Mouse (Mus musculus) cerebellum, adult 2 months (tissue): ENCODE measurements around the gene Zdhhc12. TPM values are rescaled to one million over a fixed set of nuclear protein-coding genes. Genes with fewer than 3 reads are reported as not detected.

Experiments used
- DNase-seq, 2 experiments: peaks; one replicate each; pipeline ENCODE4 v3.0.0; 2021
- H3K27ac ChIP-seq: fragments of 200-500 bp; 2 replicates; pipeline ENCODE4 v1.5.1; 2012; ENCODE audit warnings: low read length, control low read depth, inconsistent platforms; ENCODE audit not compliant: insufficient read depth
- H3K27me3 ChIP-seq: fragments of 200-500 bp; 2 replicates; pipeline ENCODE4 v1.6.1; 2012; ENCODE audit warnings: inconsistent platforms, mild to moderate bottlenecking, low read length, moderate library complexity; ENCODE audit not compliant: control insufficient read depth, insufficient read depth
- H3K4me1 ChIP-seq: fragments of 200-500 bp; 2 replicates; pipeline ENCODE4 v1.6.1; 2011; ENCODE audit warnings: low read length; ENCODE audit not compliant: control insufficient read depth, insufficient read depth
- H3K4me3 ChIP-seq: fragments of 200-500 bp; replicated peaks from 2 replicates; pipeline ENCODE3; 2011; ENCODE audit warnings: mild to moderate bottlenecking, low read depth, low read length, control low read depth; ENCODE audit not compliant: insufficient read depth
- CTCF ChIP-seq: fragments of 200-500 bp; IDR thresholded peaks from 2 replicates; pipeline ENCODE4 v1.5.1; 2011; ENCODE audit warnings: low read depth, mild to moderate bottlenecking, control low read depth, low read length, moderate library complexity, borderline replicate concordance; ENCODE audit not compliant: insufficient read depth
- POLR2A ChIP-seq: fragments of 200-500 bp; IDR thresholded peaks from 2 replicates; pipeline ENCODE4 v1.6.1; 2011; ENCODE audit warnings: low read length, control low read depth, borderline replicate concordance; ENCODE audit not compliant: insufficient read depth
- WGBS: fragments of 180-500 bp; shearing (Covaris S2); methylation state at CpG from one replicate; pipeline ENCODE4 v1.1.7; 2018; 5-methylcytosine and 5-hydroxymethylcytosine counted together
- polyA plus RNA-seq: library from polyadenylated mRNA; depleted of rRNA; stranded (reverse); fragments of >200 nt; gene quantifications from 2 replicates; pipeline ENCODE4 v1.2.3, GENCODE M21; 2012; rRNA removed

Gene Zdhhc12
- polyA plus RNA-seq, 1 experiment: 15.5 TPM

- TF ChIP-seq POLR2A (no peak), CTCF (no peak)
Observed at GRCm38 (mm10) chr2:30047127-30047526, 46.3 kb downstream of the Zdhhc12 start.

GRCm38 (mm10) chr2:30044550-30044949 is 48.9 kb downstream of the Zdhhc12 start:
- Histone ChIP-seq H3K4me1 (no peaks in the 10 kb centered on the region), H3K27ac (no peak overlapping the region), H3K4me3 (no peak overlapping the region), H3K27me3 (no peaks in the 10 kb centered on the region)
- WGBS: 86% methylated on average over 5 of the region's 5 CpGs
- DNase-seq: no peak
- no peak for TF ChIP-seq CTCF
- TF ChIP-seq POLR2A: no peak

More at GRCm38 (mm10) chr2:30047127-30047526, 46.3 kb downstream of the Zdhhc12 start:
- H3K27me3 ChIP-seq: no peaks in the 10 kb centered on the region
- no peaks in the 10 kb centered on the region for H3K4me1 ChIP-seq
- no peak for DNase-seq
- H3K27ac ChIP-seq: no peak overlapping the region
- no peak overlapping the region for H3K4me3 ChIP-seq
- WGBS: 96% methylated on average over 6 of the region's 6 CpGs

- Histone ChIP-seq H3K27me3 (no peaks in the 10 kb centered on the region), H3K4me1 (no peaks in the 10 kb centered on the region), H3K27ac (no peak overlapping the region), H3K4me3 (no peak overlapping the region)
- DNase-seq: peak; percentile 62 to 74
- TF ChIP-seq POLR2A (no peak), CTCF (peak; percentile 84)
- 2% methylated on average over 4 of the region's 4 CpGs for WGBS
Observed at GRCm38 (mm10) chr2:30042445-30042844, 51.0 kb downstream of the Zdhhc12 start.

Other genes with a start within 250 kb of the Zdhhc12 start
- gene Cercam, start 224.5 kb downstream of the Zdhhc12 start, polyA plus RNA-seq: 30.4 and 38.2 TPM in 2 replicates
- gene Odf2, start 204.4 kb downstream of the Zdhhc12 start, polyA plus RNA-seq: 264 and 287 TPM in 2 replicates
- gene Gle1, start 158.2 kb downstream of the Zdhhc12 start, polyA plus RNA-seq: 72.7 and 74.7 TPM in 2 replicates
- 922 and 988 TPM in 2 replicates for gene Sptan1, start 128.1 kb downstream of the Zdhhc12 start, polyA plus RNA-seq
- gene Wdr34, start 44.8 kb downstream of the Zdhhc12 start, polyA plus RNA-seq: 25.2 and 25.6 TPM in 2 replicates
- 138 and 159 TPM in 2 replicates for gene Set, start 36.3 kb downstream of the Zdhhc12 start, polyA plus RNA-seq
- gene Pkn3, start 16.0 kb downstream of the Zdhhc12 start, polyA plus RNA-seq: 2.4 TPM in 2 replicates
- 137 and 154 TPM in 2 replicates for gene Zer1, start 30.9 kb upstream of the Zdhhc12 start, polyA plus RNA-seq
- 57.7 and 58.2 TPM in 2 replicates for gene Tbc1d13, start 40.1 kb upstream of the Zdhhc12 start, polyA plus RNA-seq
- 52.9 and 54.1 TPM in 2 replicates for gene Endog, start 77.8 kb upstream of the Zdhhc12 start, polyA plus RNA-seq
- gene Spout1, start 84.8 kb upstream of the Zdhhc12 start, polyA plus RNA-seq: 50.5 and 52.7 TPM in 2 replicates
- 45.6 and 55.8 TPM in 2 replicates for gene Kyat1, start 112.2 kb upstream of the Zdhhc12 start, polyA plus RNA-seq
- gene Lrrc8a, start 144.1 kb upstream of the Zdhhc12 start, polyA plus RNA-seq: 54.8 and 58.0 TPM in 2 replicates
- 8.5 and 8.6 TPM in 2 replicates for gene Gm28035, start 146.9 kb upstream of the Zdhhc12 start, polyA plus RNA-seq
- 25.7 and 30.2 TPM in 2 replicates for gene Phyhd1, start 172.6 kb upstream of the Zdhhc12 start, polyA plus RNA-seq
- gene Gm28038, start 187.4 kb upstream of the Zdhhc12 start, polyA plus RNA-seq: not detected in 2 replicates
- gene Dolk, start 192.7 kb upstream of the Zdhhc12 start, polyA plus RNA-seq: 20.8 and 21.8 TPM in 2 replicates
- 19.4 and 22.9 TPM in 2 replicates for gene Nup188, start 192.7 kb upstream of the Zdhhc12 start, polyA plus RNA-seq